Mouse (Mus musculus) hindbrain, embryonic 11.5 days (tissue): ENCODE measurements at regions not wholly inside any gene's neighbourhood (a gene's known extent, or its start where the extent isn't known, plus 50 kb on each side); places are given as distances from the start of the nearest gene placed in this dataset.

Source experiments
- ATAC-seq: fragments of 200-750 bp; cut with Nextera tagmentation; 2 replicates; pipeline ENCODE4 v1.8.0; 2017; ENCODE audit warnings: mild to moderate bottlenecking, moderate TSS enrichment, moderate library complexity; ENCODE audit not compliant: low FRiP score
- DNase-seq: peaks from one replicate; pipeline ENCODE4 v3.0.0-alpha.2; 2015; ENCODE audit warnings: low spot score
- H3K27ac ChIP-seq: fragments of 300-500 bp; sonication (generic); 2 replicates; pipeline ENCODE4 v1.5.1; 2014; ENCODE audit warnings: mild to moderate bottlenecking, low read depth, low read length
- H3K27me3 ChIP-seq: fragments of 300-500 bp; sonication (generic); 2 replicates; pipeline ENCODE4 v1.6.1; 2014; ENCODE audit warnings: mild to moderate bottlenecking, low read length, moderate library complexity, mixed read lengths; ENCODE audit not compliant: control insufficient read depth, insufficient read depth
- H3K36me3 ChIP-seq: fragments of 300-500 bp; sonication (generic); 2 replicates; pipeline ENCODE4 v1.6.1; 2014; ENCODE audit warnings: mild to moderate bottlenecking, low read length, moderate library complexity, mixed read lengths; ENCODE audit not compliant: control insufficient read depth, insufficient read depth
- H3K4me1 ChIP-seq: fragments of 300-500 bp; sonication (generic); replicated peaks from 2 replicates; pipeline ENCODE4 v1.6.1; 2014; ENCODE audit warnings: low read length, mixed read lengths; ENCODE audit not compliant: control insufficient read depth, insufficient read depth
- H3K4me2 ChIP-seq: fragments of 300-500 bp; sonication (generic); replicated peaks from 2 replicates; pipeline ENCODE4 v1.6.1; 2014; ENCODE audit warnings: mild to moderate bottlenecking, low read depth, low read length
- H3K4me3 ChIP-seq: fragments of 300-500 bp; sonication (generic); 2 replicates; pipeline ENCODE4 v1.5.1; 2014; ENCODE audit warnings: low read depth, low read length
- H3K9ac ChIP-seq: fragments of 300-500 bp; sonication (generic); 2 replicates; pipeline ENCODE4 v1.6.1; 2014; ENCODE audit warnings: low read depth, low read length
- H3K9me3 ChIP-seq: fragments of 300-500 bp; sonication (generic); 2 replicates; pipeline ENCODE4 v1.6.1; 2016; ENCODE audit warnings: low read length; ENCODE audit not compliant: control insufficient read depth
- WGBS: fragments of 180-500 bp; shearing (Covaris S2); extraction: QIAGEN DNeasy Blood & Tissue Kit; methylation state at CpG from one replicate; pipeline ENCODE4 v1.1.7; 2014; 5-methylcytosine and 5-hydroxymethylcytosine counted together

DNA sequence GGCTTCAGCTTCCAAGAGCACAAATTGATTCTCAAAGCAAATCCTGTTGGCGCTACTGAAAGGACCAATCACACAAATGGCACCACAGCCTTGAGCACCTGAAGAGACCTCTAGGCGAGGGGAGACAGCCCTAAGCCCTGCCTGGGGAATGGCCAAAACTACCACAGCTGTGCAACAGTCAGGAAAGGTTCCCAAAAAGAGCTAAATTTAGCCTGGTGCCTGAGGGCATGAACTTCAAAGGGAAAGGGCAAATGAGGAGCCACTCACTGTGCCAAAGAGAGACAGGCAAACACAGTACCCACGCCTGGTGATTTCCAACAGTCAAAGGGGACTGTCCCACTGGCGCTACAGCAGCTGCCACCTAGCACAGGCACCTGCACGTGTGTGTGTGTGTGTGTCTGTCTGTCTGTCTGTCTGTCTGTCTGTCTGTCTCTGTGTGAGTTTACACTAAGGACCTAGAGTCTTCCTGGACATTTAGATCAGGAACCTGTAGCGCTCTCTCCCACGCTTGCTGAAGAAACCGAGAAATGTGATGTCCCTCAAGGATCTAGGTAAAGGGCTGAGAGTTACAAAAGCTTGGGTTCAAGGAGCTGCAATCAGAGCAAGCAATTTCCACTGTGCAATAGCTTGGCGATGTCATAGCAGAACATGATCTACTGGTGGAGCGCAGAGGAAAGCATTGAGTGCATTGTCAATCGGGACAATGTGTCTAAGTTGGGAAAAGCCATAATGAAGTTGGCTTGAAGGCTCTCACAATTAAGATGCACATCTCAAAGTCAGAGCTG is 90.8 kb upstream of the Teddm2 start:
- no peaks in the 10 kb centered on the region for H3K9me3 ChIP-seq
- no peaks in the 10 kb centered on the region for H3K4me1 ChIP-seq
- H3K27ac ChIP-seq = no peak overlapping the region
- H3K9ac ChIP-seq = no peak overlapping the region
- H3K4me2 ChIP-seq = no peak overlapping the region
- 88% methylated on average over 11 of the region's 11 CpGs for WGBS
- no peaks in the 10 kb centered on the region for H3K27me3 ChIP-seq
- DNase-seq = no peak
- ATAC-seq = no peak
- no peaks in the 10 kb centered on the region for H3K36me3 ChIP-seq
- H3K4me3 ChIP-seq = no peak overlapping the region

DNA sequence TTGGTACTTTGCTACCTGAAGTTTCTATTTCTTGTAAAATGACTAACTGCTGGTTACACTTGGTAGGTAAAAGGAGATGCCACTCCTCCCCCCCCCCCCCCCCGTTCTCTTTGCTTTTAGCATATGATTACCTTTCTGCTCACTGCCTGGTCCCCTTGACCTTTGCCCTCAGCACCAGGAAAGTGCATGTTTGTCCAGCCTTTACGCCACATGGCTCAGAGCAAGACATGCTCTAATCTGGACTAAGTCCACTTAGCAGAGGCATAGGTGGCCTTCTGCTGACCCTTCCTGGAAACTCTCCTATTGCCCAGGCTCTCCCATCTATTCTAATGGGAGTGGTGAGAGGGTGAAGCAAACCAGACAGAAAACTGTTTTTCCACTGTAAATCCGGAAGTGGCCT is 92.4 kb upstream of the Teddm2 start:
- no peak overlapping the region for H3K4me2 ChIP-seq
- H3K27ac ChIP-seq = no peak overlapping the region
- no peaks in the 10 kb centered on the region for H3K9me3 ChIP-seq
- H3K4me1 ChIP-seq = no peaks in the 10 kb centered on the region
- no peaks in the 10 kb centered on the region for H3K27me3 ChIP-seq
- no peaks in the 10 kb centered on the region for H3K36me3 ChIP-seq
- H3K4me3 ChIP-seq = no peak overlapping the region
- 71% methylated on average over 3 of the region's 3 CpGs for WGBS
- ATAC-seq (no peak), DNase-seq (no peak)
- no peak overlapping the region for H3K9ac ChIP-seq

DNA sequence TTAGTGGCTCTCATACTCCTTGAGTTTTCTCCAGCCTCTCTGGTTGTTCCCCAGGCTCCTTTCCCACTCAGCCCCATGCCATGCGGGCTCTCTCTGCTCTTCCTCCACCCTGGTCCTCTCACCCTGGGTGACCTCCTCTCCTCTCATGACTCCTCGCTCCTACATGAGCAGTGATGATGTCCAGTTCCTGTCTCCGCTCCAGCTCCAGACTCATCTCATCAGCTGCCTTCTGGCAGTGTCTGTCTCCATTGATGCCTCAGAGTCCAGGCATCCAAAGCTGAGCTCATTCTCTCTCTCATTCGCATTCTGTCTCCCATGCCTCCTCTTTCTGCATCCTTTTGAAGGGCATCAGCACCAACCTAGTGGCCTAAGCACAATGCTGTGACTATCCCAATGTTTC is 94.8 kb upstream of the Teddm2 start:
- Histone ChIP-seq H3K4me2 (no peak overlapping the region), H3K27me3 (no peaks in the 10 kb centered on the region), H3K4me3 (no peak overlapping the region), H3K36me3 (no peaks in the 10 kb centered on the region), H3K4me1 (no peaks in the 10 kb centered on the region), H3K27ac (no peak overlapping the region), H3K9me3 (no peaks in the 10 kb centered on the region), H3K9ac (no peak overlapping the region)
- no peak for DNase-seq
- WGBS = 97% methylated on average over 4 of the region's 4 CpGs
- no peak for ATAC-seq

DNA sequence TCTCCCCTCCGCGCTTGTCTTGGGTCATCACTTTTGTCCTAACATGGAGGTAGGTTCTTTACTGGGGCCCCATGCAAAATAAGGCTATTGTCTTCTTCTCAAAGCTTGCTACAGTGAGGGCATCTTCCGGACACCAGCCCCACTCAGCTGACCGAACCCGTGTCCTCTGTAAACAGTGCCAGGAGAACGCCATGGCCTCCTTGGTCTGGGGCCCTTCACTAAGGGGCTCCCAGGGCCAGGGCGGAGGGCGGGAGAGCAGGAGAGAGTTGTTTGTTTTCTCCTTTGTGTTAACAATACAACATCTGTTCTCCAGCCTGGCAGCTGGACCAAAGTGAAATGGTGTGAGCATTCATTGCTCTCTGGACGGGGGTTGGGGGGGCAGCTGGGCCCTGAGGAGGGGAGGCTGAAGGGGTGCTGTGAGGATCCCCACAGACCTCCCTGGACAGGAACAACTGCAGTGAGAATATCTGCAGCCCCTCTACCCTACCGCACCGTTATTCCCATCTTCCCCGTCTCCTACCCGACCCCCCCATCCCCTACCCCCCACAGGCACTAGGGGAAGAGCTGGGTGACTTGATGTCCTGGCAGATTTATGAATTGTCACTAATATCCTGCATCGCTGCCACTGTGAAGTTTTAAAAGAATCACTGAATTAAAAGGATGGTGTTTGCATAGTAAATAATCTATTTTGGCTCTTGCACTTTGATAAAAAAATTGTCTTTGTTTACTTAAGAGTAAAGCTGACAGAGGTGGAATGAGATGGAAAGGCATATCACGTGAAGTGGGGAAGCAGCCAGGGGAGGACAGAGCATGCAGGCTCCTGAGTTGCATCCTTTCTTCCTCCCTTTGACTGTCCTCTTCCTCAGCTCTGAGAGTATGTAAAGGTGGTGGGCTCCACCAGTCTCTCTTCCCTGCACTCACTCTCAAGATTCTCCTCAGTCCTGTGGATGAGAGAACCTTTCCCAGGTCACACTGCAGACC is 97.5 kb upstream of the Teddm2 start:
- H3K36me3 ChIP-seq = no peaks in the 10 kb centered on the region
- WGBS = 35% methylated on average over 15 of the region's 15 CpGs
- ATAC-seq = no peak
- H3K9me3 ChIP-seq = no peaks in the 10 kb centered on the region
- H3K27ac ChIP-seq = no peak overlapping the region
- H3K4me2 ChIP-seq = no peak overlapping the region
- H3K4me1 ChIP-seq = no peaks in the 10 kb centered on the region
- no peak overlapping the region for H3K4me3 ChIP-seq
- no peak for DNase-seq
- no peaks in the 10 kb centered on the region for H3K27me3 ChIP-seq
- no peak overlapping the region for H3K9ac ChIP-seq

DNA sequence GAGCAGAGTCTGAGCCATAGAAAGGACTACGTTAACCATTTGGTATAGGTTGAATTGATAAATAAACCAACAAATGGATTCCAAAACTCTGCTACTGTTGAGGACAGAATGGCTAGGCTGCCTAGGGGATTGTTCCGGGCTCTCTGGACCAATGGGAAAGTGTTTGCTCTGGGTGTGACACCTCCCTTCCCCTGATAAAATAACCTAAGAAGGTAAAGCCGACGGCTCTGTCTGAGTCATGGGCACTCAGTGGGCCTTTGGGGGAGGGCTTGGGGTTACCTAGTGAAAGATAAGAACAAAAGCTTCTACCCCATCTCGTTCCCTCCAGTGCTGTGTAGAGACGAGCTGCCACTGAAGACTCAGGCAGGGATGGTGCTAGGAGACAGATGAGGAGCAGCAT is 99.7 kb upstream of the Teddm2 start:
- DNase-seq = no peak
- no peaks in the 10 kb centered on the region for H3K9me3 ChIP-seq
- H3K27ac ChIP-seq = no peak overlapping the region
- no peak for ATAC-seq
- H3K9ac ChIP-seq = no peak overlapping the region
- H3K4me3 ChIP-seq = no peak overlapping the region
- WGBS = 74% methylated on average over 6 of the region's 6 CpGs
- no peaks in the 10 kb centered on the region for H3K4me1 ChIP-seq
- no peak overlapping the region for H3K4me2 ChIP-seq
- H3K27me3 ChIP-seq = no peaks in the 10 kb centered on the region
- no peaks in the 10 kb centered on the region for H3K36me3 ChIP-seq

DNA sequence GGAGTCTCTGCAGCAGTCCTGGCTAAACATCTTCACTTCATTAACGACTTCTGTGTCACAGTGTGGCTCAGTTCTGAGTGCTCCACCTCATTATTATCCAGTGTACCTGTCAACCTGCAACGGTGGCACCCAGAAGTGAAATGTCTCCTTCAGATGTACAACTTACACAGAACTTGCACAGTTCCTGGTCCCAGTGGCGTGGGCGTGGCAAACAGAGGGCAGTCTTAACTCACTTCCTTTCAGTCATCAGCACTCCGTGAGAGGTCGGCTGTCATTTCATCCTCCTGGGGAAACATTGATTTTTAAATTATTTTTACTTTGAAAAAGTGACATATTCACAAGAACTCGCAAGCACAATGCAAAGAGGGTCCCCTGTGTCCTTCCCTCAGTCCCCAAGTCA is 103.6 kb upstream of the Teddm2 start:
- H3K4me2 ChIP-seq = no peak overlapping the region
- ATAC-seq = no peak
- H3K27ac ChIP-seq = no peak overlapping the region
- H3K9me3 ChIP-seq = no peaks in the 10 kb centered on the region
- no peaks in the 10 kb centered on the region for H3K27me3 ChIP-seq
- H3K9ac ChIP-seq = no peak overlapping the region
- H3K4me3 ChIP-seq = no peak overlapping the region
- H3K4me1 ChIP-seq = no peaks in the 10 kb centered on the region
- WGBS = 85% methylated on average over 7 of the region's 7 CpGs
- DNase-seq = no peak
- H3K36me3 ChIP-seq = no peaks in the 10 kb centered on the region

DNA sequence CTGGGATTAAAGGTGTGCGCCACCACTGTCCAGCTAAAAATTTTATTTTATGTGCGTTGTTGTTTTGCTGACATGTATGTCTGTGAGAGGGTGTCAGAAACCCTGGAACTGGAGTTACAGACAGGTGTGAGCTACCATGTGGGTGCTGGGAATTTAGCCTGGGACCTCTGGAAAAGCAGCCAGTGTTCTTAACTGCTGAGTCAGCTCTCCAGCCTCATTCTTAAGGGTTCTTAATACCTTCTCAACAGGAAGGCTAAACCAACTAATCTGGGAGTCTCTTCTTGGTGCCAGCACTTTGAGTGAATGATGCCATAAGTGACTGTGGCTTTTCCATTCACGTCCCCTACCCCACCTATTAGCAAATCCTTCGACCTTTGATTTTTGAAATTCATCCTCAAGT is 104.6 kb upstream of the Teddm2 start:
- DNase-seq = no peak
- WGBS = 90% methylated on average over 4 of the region's 4 CpGs

DNA sequence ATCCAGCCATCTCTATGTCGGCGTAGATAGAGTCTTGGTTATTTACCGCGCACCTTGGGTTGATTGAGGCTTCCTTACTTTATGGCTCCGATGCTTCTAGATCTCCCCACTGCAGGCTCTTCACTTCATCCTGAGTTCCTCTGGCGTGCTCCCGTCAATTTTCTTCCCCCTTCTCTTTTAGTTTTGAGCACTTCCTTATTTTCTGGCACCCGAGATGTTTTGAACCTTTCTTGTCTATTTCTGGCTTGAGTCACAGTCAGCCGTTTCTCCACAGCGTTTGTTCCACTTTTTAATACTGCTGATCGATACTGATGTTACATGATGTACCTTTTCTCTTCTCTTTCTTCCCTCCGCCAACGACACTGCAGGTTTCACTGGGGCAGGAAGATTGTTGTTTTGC is 106.0 kb upstream of the Teddm2 start:
- ATAC-seq = no peak
- 91% methylated on average over 13 of the region's 13 CpGs for WGBS
- H3K9me3 ChIP-seq = no peaks in the 10 kb centered on the region

More for the DNA sequence above, 104.6 kb upstream of the Teddm2 start:
- H3K9me3 ChIP-seq = no peaks in the 10 kb centered on the region
- no peaks in the 10 kb centered on the region for H3K36me3 ChIP-seq
- no peaks in the 10 kb centered on the region for H3K4me1 ChIP-seq
- H3K4me2 ChIP-seq = no peak overlapping the region
- ATAC-seq = no peak
- H3K27me3 ChIP-seq = no peaks in the 10 kb centered on the region
- no peak overlapping the region for H3K27ac ChIP-seq
- no peak overlapping the region for H3K9ac ChIP-seq
- H3K4me3 ChIP-seq = no peak overlapping the region

More for the DNA sequence above, 106.0 kb upstream of the Teddm2 start:
- Histone ChIP-seq H3K27ac (no peak overlapping the region), H3K4me3 (no peak overlapping the region), H3K4me1 (no peaks in the 10 kb centered on the region), H3K36me3 (no peaks in the 10 kb centered on the region), H3K4me2 (no peak overlapping the region), H3K27me3 (no peaks in the 10 kb centered on the region), H3K9ac (no peak overlapping the region)
- no peak for DNase-seq
